Mouse (Mus musculus) brain, embryonic 14.5 days (tissue): ENCODE measurements at regions not wholly inside any gene's neighbourhood (a gene's known extent, or its start where the extent isn't known, plus 50 kb on each side); places are given as distances from the start of the nearest gene placed in this dataset.

Experiments used
- CTCF ChIP-seq: fragments of 200-500 bp; IDR thresholded peaks from 2 replicates; pipeline ENCODE4 v1.5.1; 2012; ENCODE audit warnings: inconsistent platforms, mild to moderate bottlenecking, moderate library complexity, borderline replicate concordance; ENCODE audit not compliant: insufficient read depth, insufficient read length; ENCODE audit errors: extremely low read depth
- POLR2A ChIP-seq: fragments of 200-500 bp; IDR thresholded peaks from 2 replicates; pipeline ENCODE4 v1.6.1; 2012; ENCODE audit warnings: mild to moderate bottlenecking, inconsistent platforms, borderline replicate concordance; ENCODE audit not compliant: poor library complexity, insufficient read depth, insufficient read length, severe bottlenecking; ENCODE audit errors: extremely low read depth

GRCm38 (mm10) chr14:53991390-53991789, 262.5 kb downstream of the Dad1 start:
- TF ChIP-seq CTCF (no peak), POLR2A (no peak)
